Mouse (Mus musculus) CH12.LX (cell line): ENCODE measurements around the gene Zfp451. TPM values are rescaled to one million over a fixed set of nuclear protein-coding genes. Genes with fewer than 3 reads are reported as not detected.

Experiments
- DNase-seq: peaks from one replicate; pipeline ENCODE4 v3.0.0-alpha.2; 2013; ENCODE audit errors: extremely low read depth
- H3K27ac ChIP-seq: 2 replicates; pipeline ENCODE4 v1.5.1; 2012; ENCODE audit warnings: low read depth, mild to moderate bottlenecking, control low read depth, moderate library complexity; ENCODE audit not compliant: insufficient read depth
- H3K27me3 ChIP-seq: replicated peaks from 2 replicates; pipeline ENCODE3; 2012; ENCODE audit warnings: inconsistent platforms
- H3K36me3 ChIP-seq, 2 experiments: replicated peaks in 1 of 2; 2 replicates each; pipeline versions ENCODE3 to v1.6.1; 2012; ENCODE audit warnings: inconsistent platforms in 1 of 2, low read length in 1 of 2, mild to moderate bottlenecking in 1 of 2, mixed read lengths in 1 of 2, moderate library complexity in 1 of 2; ENCODE audit not compliant: control insufficient read depth in 1 of 2, insufficient read depth in 1 of 2
- H3K4me1 ChIP-seq, 2 experiments: 2 replicates each; pipeline ENCODE4 v1.6.1; 2012; ENCODE audit warnings: inconsistent platforms in 1 of 2, moderate library complexity in 1 of 2; ENCODE audit not compliant: insufficient read depth in 2 of 2, control insufficient read depth in 1 of 2
- H3K4me2 ChIP-seq: 2 replicates; pipeline ENCODE4 v1.6.1; 2012; ENCODE audit warnings: low read depth, mild to moderate bottlenecking, control low read depth; ENCODE audit not compliant: poor library complexity, insufficient read depth, severe bottlenecking
- H3K4me3 ChIP-seq, 3 experiments: fragments of 150-350 bp in 1 of 3; sonication (generic) in 1 of 3; replicated peaks in 1 of 3; 2 replicates each; pipeline versions ENCODE3 to v1.5.1; 2011 to 2012; ENCODE audit warnings: low read depth in 2 of 3, low read length in 2 of 3, mild to moderate bottlenecking in 2 of 3, moderate library complexity in 2 of 3, control low read depth in 1 of 3, improper control_type of control experiment in 1 of 3, inconsistent platforms in 1 of 3, mixed read lengths in 1 of 3; ENCODE audit not compliant: poor library complexity in 1 of 3
- H3K79me2 ChIP-seq: replicated peaks from 2 replicates; pipeline ENCODE4 v1.6.1; 2012; ENCODE audit warnings: mild to moderate bottlenecking, moderate library complexity; ENCODE audit not compliant: control insufficient read depth, poor library complexity, insufficient read depth, severe bottlenecking; ENCODE audit errors: extremely low read depth
- H3K9ac ChIP-seq: 2 replicates; pipeline ENCODE4 v1.6.1; 2012; ENCODE audit warnings: low read depth, mild to moderate bottlenecking, control low read depth, moderate library complexity; ENCODE audit not compliant: insufficient read depth
- H3K9me3 ChIP-seq: replicated peaks from 2 replicates; pipeline ENCODE3; 2012; ENCODE audit warnings: low read length, inconsistent platforms, mixed read lengths
- BHLHE40 ChIP-seq: IDR thresholded peaks from 2 replicates; pipeline ENCODE4 v1.6.1; 2011; ENCODE audit warnings: mild to moderate bottlenecking, low read depth, low read length, improper control_type of control experiment
- CTCF ChIP-seq, 2 experiments: IDR thresholded peaks in 1 of 2; conservative IDR thresholded peaks in 1 of 2; 2 replicates each; pipeline ENCODE4 v1.5.1; 2011 to 2012; ENCODE audit warnings: low read depth in 2 of 2, low read length in 2 of 2, improper control_type of control experiment in 1 of 2, inconsistent platforms in 1 of 2, mild to moderate bottlenecking in 1 of 2, moderate library complexity in 1 of 2
- E2F4 ChIP-seq: IDR thresholded peaks from 2 replicates; pipeline ENCODE4 v1.6.1; 2011; ENCODE audit warnings: low read depth, low read length, improper control_type of control experiment; ENCODE audit not compliant: insufficient replicate concordance
- KAT2A ChIP-seq: IDR thresholded peaks from 2 replicates; pipeline ENCODE4 v1.6.1; 2012; ENCODE audit warnings: low read length, improper control_type of control experiment, inconsistent platforms; ENCODE audit not compliant: insufficient replicate concordance
- MAFK ChIP-seq: IDR thresholded peaks from 2 replicates; pipeline ENCODE4 v1.6.1; 2011; ENCODE audit warnings: low read length, improper control_type of control experiment; ENCODE audit not compliant: insufficient replicate concordance
- MAX ChIP-seq: IDR thresholded peaks from 2 replicates; pipeline ENCODE4 v1.6.1; 2011; ENCODE audit warnings: low read length, improper control_type of control experiment
- MXI1 ChIP-seq: IDR thresholded peaks from 2 replicates; pipeline ENCODE4 v1.6.1; 2011; ENCODE audit warnings: mild to moderate bottlenecking, low read depth, low read length, improper control_type of control experiment
- MYC ChIP-seq: IDR thresholded peaks from 2 replicates; pipeline ENCODE4 v1.6.1; 2011; ENCODE audit warnings: low read depth, mild to moderate bottlenecking, improper control_type of control experiment, low read length
- POLR2AphosphoS2 ChIP-seq: IDR thresholded peaks from 2 replicates; pipeline ENCODE4 v1.6.1; 2011; ENCODE audit warnings: low read depth, low read length, improper control_type of control experiment
- RAD21 ChIP-seq: IDR thresholded peaks from 2 replicates; pipeline ENCODE4 v1.6.1; 2011; ENCODE audit warnings: low read depth, mild to moderate bottlenecking, low read length, improper control_type of control experiment, moderate library complexity
- SIN3A ChIP-seq: IDR thresholded peaks from 2 replicates; pipeline ENCODE4 v1.6.1; 2012; ENCODE audit warnings: low read length, improper control_type of control experiment, inconsistent platforms
- TBP ChIP-seq: conservative IDR thresholded peaks from 2 replicates; pipeline ENCODE4 v1.6.1; 2011; ENCODE audit warnings: low read depth, low read length, improper control_type of control experiment
- UBTF ChIP-seq: IDR thresholded peaks from 2 replicates; pipeline ENCODE4 v1.6.1; 2012; ENCODE audit warnings: low read depth, mild to moderate bottlenecking, inconsistent platforms, low read length, improper control_type of control experiment, moderate library complexity
- ZC3H11A ChIP-seq: IDR thresholded peaks from 2 replicates; pipeline ENCODE4 v1.6.1; 2012; ENCODE audit warnings: low read depth, mild to moderate bottlenecking, inconsistent platforms, low read length, improper control_type of control experiment
- dilution Hi-C: fragments of 300-500 bp; cut with MboI; formaldehyde crosslinking; loops from 2 replicates; pipeline ENCODE4 v1.14.3; 2020; ENCODE audit warnings: low sequenced_read_pairs; ENCODE audit not compliant: extremely low pct_unique_long_range_greater_than_20kb, extremely low pct_ligation_motif_present
- in situ Hi-C: fragments of 300-500 bp; cut with MboI; formaldehyde crosslinking; loops from 3 replicates; pipeline ENCODE4 v1.14.3; 2019; ENCODE audit warnings: low sequenced_read_pairs, low pct_ligation_motif_present, low pct_unique_long_range_greater_than_20kb, mixed read lengths
- polyA plus RNA-seq: library from polyadenylated mRNA; unstranded; fragments of >175 nt; gene quantifications from 2 replicates; pipeline ENCODE4 v1.2.1, GENCODE M21; 2012; ENCODE audit warnings: low read depth; ENCODE audit not compliant: insufficient read length
- total RNA-seq, 2 experiments: library from RNA; depleted of rRNA; stranded (reverse); fragments of 300-350 nt in 1 of 2; fragments of >200 nt in 1 of 2; gene quantifications; 2 replicates each; pipeline ENCODE4 v1.2.3; 2012 to 2014

Zfp451 gene
- total and polyA plus RNA-seq, 3 experiments, result 13.9 to 23.0 (median 20.5) TPM

GRCm38 (mm10) chr1:33757033-33757413 lies 57.4 kb downstream of the Zfp451 start:
- H3K4me1 ChIP-seq, result peaks cover 6 to 32% of the 10 kb centered on the region in 2 experiments
- TF ChIP-seq CTCF (conservative IDR thresholded peaks at IDR 0.05 in 1 of 2, IDR thresholded peaks at IDR 0.05 in 1 of 2; ENCODE audit: low read depth in 2 of 2, low read length in 2 of 2) (peak in 1 of 2 experiments; percentile 3; a peak in 1 of 4 replicates), TBP (0 out of 2 replicates have a peak, but pooled peaks have one; percentile 11), MYC (peak; percentile 87), MAX (peak; percentile 89), BHLHE40 (peak; percentile 9; the same call in 1 of the 2 replicates), MXI1 (peak; percentile 90), POLR2AphosphoS2 (no peak), UBTF (no peak), RAD21 (no peak), E2F4 (no peak), SIN3A (peak; percentile 56; the same call in 1 of the 2 replicates)
- peaks cover 44% of the 10 kb centered on the region for H3K79me2 ChIP-seq
- dilution Hi-C loops, result no loop called here
- in situ Hi-C loops, result no loop called here
- peak overlapping the region; percentile 94 for H3K4me2 ChIP-seq
- no peaks in the 10 kb centered on the region for H3K27me3 ChIP-seq
- H3K9ac ChIP-seq, result peak overlapping the region; percentile 82
- H3K27ac ChIP-seq, result no peak overlapping the region
- peak overlapping the region; percentile 70 to 92 (median 89) for H3K4me3 ChIP-seq
- peak; percentile 33 for DNase-seq
- H3K36me3 ChIP-seq, result peaks cover 0 to 46% of the 10 kb centered on the region in 2 experiments
- H3K9me3 ChIP-seq, result no peaks in the 10 kb centered on the region

- peaks cover 6 to 33% of the 10 kb centered on the region in 2 experiments for H3K4me1 ChIP-seq
- dilution Hi-C loops (no loop called here), in situ Hi-C loops (no loop called here)
- DNase-seq, result no peak
- peak overlapping the region; percentile 82 for H3K9ac ChIP-seq
- H3K79me2 ChIP-seq, result peaks cover 44% of the 10 kb centered on the region
- peak overlapping the region; percentile 94 for H3K4me2 ChIP-seq
- TF ChIP-seq KAT2A, result no peak
- no peak for TF ChIP-seq RAD21
- no peak for TF ChIP-seq ZC3H11A
- peak; percentile 49; the same call in 1 of the 2 replicates for TF ChIP-seq MAFK
- no peaks in the 10 kb centered on the region for H3K9me3 ChIP-seq
- H3K27ac ChIP-seq, result peak overlapping the region; percentile 0; the same call in 1 of the 2 replicates
- H3K4me3 ChIP-seq, result peak overlapping the region; percentile 70 to 92 (median 89)
- no peaks in the 10 kb centered on the region for H3K27me3 ChIP-seq
- H3K36me3 ChIP-seq, result peaks cover 0 to 42% of the 10 kb centered on the region in 2 experiments
Observed at GRCm38 (mm10) chr1:33756258-33757032, 58.0 kb downstream of the Zfp451 start.
